Mouse (Mus musculus) limb, embryonic 10.5 days (tissue): Measurements from ENCODE around the gene 9030025P20Rik. TPM values are rescaled to one million over a fixed set of nuclear protein-coding genes. Genes with fewer than 3 reads are reported as not detected.
"Not testable (repeated sequence)": the region's sequence is repeated elsewhere in the genome, so short reads cannot be mapped to it uniquely, and the experiment has no call there.

ENCODE experiments used
- DNase-seq: peaks from one replicate; pipeline ENCODE4 v3.0.0-alpha.2; 2017; ENCODE audit warnings: low spot score
- H3K27ac ChIP-seq: fragments of 300-500 bp; sonication (generic); 2 replicates; pipeline ENCODE4 v1.5.1; 2016; ENCODE audit warnings: mild to moderate bottlenecking
- H3K27me3 ChIP-seq: fragments of 300-500 bp; sonication (generic); 2 replicates; pipeline ENCODE4 v1.6.1; 2016; ENCODE audit warnings: low read depth, mild to moderate bottlenecking; ENCODE audit not compliant: poor library complexity, severe bottlenecking
- H3K36me3 ChIP-seq: fragments of 300-500 bp; sonication (generic); 2 replicates; pipeline ENCODE4 v1.6.1; 2016; ENCODE audit warnings: mild to moderate bottlenecking, moderate library complexity
- H3K4me1 ChIP-seq: fragments of 300-500 bp; sonication (generic); 2 replicates; pipeline ENCODE4 v1.6.1; 2016
- H3K4me3 ChIP-seq: fragments of 300-500 bp; sonication (generic); 2 replicates; pipeline ENCODE4 v1.5.1; 2016; ENCODE audit warnings: mild to moderate bottlenecking, moderate library complexity
- H3K9me3 ChIP-seq: fragments of 300-500 bp; sonication (generic); replicated peaks from 2 replicates; pipeline ENCODE4 v1.6.1; 2016; ENCODE audit warnings: mild to moderate bottlenecking
- WGBS: fragments of 180-500 bp; shearing (Covaris S2); methylation state at CpG from one replicate; pipeline ENCODE4 v1.1.7; 2016; 5-methylcytosine and 5-hydroxymethylcytosine counted together
- polyA plus RNA-seq: library from polyadenylated mRNA; unstranded; fragments of >200 nt; fragmentation: Nextera tagmentation; extraction: Ambion mirVana; gene quantifications from 2 replicates; pipeline ENCODE4 v1.2.1, GENCODE M21; 2016

The 9030025P20Rik gene
- polyA plus RNA-seq, 1 experiment from 2014 or later = 11.1 TPM

DNA sequence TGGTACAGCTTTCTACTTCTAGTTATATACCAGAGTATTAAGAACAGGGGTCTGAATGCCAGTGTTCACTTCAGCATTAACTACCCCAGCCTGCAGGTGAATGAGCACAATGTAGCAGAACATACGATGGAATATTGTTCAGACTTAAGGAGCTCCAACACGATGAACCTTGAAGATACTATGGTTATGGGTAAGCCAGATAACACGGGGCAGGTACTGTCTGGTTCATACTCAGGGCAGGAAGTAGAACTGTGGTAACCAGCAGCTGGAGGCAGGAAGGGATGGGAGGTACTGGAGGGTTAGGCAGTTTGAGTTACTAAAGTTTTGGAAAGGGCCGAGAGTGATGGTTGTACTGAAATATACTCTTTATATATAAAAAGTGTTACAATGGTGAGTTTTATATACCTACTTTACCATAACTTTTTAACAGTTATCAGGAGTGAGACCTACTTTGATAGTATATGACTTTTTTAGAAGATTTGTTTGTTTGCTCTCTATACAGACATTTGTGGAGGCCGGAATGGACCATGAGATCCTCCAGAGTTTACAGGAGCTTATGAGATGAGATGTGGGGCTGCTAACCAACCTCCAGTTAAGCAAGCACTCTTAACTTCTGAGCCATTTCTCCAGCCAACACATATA, 19.5 kb upstream of the 9030025P20Rik start:
- Histone ChIP-seq H3K9me3 (no peaks in the 10 kb centered on the region), H3K4me1 (peaks cover 12% of the 10 kb centered on the region), H3K27ac (no peak overlapping the region), H3K4me3 (no peak overlapping the region), H3K36me3 (peaks cover 29% of the 10 kb centered on the region), H3K27me3 (no peaks in the 10 kb centered on the region)
- WGBS = 91% methylated on average over 5 of the region's 5 CpGs
- no peak for DNase-seq

DNA sequence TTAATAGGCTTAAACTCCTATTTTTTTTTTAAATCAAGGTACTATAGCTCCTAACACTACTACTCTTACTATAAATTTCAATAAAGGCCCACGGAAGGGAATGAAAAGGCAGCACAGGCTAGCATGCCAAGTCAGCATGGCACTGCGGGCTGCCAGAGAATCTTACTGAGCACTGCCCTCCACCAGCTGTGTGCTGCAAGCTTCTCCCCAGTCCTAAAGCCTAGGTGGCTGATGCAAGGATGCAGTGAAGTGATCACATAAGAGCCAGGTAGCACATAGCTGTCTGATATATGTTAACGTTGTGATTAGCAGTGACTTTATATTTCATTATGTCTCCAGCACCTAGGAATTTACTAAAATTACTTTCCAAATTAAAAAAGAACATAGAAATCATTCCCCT, 18.3 kb upstream of the 9030025P20Rik start:
- Histone ChIP-seq H3K27me3 (no peaks in the 10 kb centered on the region), H3K36me3 (peaks cover 19% of the 10 kb centered on the region), H3K4me3 (peak overlapping the region; percentile 77), H3K4me1 (peaks cover 12% of the 10 kb centered on the region), H3K27ac (no peak overlapping the region), H3K9me3 (no peaks in the 10 kb centered on the region)
- no peak for DNase-seq
- 35% methylated on average over 3 of the region's 3 CpGs for WGBS

DNA sequence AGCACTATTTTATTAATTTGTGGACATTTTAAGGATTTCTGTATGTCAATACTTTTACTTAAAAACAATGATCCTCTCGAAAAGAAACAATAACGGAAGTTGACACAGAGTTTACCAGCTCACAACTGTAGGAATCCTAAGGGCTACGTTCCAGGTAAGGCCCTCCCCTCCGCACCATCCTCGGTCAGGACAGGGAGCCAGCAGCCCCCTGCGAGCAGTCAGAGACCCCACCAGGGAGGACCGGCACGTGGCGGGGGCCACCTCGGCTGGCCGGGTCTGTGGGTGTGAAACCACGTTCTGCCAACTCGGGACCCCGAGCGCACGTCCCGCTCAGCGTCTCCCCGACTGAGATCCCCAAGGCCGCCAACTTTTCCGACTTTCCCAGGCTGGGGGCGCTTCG, 17.7 kb upstream of the 9030025P20Rik start:
- peak overlapping the region; percentile 77 for H3K4me3 ChIP-seq
- H3K27me3 ChIP-seq = no peaks in the 10 kb centered on the region
- H3K36me3 ChIP-seq = peaks cover 19% of the 10 kb centered on the region
- H3K27ac ChIP-seq = peak overlapping the region; percentile 86
- no peaks in the 10 kb centered on the region for H3K9me3 ChIP-seq
- H3K4me1 ChIP-seq = peaks cover 12% of the 10 kb centered on the region
- under 1% methylated on average over 23 of the region's 23 CpGs for WGBS
- peak; percentile 53 for DNase-seq

DNA sequence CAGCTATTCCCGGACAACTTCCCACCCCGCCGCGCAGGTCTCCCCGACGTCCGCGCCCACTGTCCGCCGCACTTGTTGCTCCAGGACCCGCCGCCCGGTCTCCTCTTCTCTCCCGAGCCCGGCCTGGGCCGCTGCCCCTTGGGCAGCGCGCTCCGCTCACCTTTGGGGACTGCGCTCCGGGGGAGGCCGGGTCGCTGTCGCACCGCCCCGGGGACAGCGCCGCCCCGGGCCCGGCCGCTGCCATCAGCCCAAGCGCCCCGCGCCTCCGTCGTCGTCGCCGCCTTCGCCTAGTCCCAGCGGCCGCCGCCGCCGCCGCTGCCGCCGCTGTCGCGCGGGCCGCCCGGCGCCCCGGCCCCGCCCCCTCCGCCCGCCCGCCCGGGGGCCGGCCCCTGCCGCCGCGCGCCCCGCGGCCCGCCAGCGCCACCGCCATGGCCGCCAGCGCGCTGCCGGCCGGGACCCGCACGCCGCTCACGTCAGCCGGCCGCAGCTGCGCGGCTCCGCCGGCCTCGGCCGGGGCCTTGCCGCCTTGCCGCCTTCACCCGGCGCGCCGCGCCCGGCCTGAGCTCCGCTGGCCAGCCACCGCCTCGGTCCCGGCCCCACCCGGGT, 17.2 kb upstream of the 9030025P20Rik start, which contains the start of gene Phf10:
Gene Phf10, minus strand, starts transcription at position 323 of the 606 bp plus-strand sequence.
- H3K27me3 ChIP-seq, H3K9me3 ChIP-seq: not testable (repeated sequence)
- Histone ChIP-seq H3K4me3 (peak within 1 kb of the TSS; percentile 77), H3K4me1 (peaks cover 12% of the 10 kb centered on the region), H3K36me3 (peaks cover 17% of the 10 kb centered on the region), H3K27ac (peak within 1 kb of the TSS; percentile 86)
- WGBS = 7% methylated on average over 57 of the region's 100 CpGs
- peak; percentile 53 for DNase-seq

DNA sequence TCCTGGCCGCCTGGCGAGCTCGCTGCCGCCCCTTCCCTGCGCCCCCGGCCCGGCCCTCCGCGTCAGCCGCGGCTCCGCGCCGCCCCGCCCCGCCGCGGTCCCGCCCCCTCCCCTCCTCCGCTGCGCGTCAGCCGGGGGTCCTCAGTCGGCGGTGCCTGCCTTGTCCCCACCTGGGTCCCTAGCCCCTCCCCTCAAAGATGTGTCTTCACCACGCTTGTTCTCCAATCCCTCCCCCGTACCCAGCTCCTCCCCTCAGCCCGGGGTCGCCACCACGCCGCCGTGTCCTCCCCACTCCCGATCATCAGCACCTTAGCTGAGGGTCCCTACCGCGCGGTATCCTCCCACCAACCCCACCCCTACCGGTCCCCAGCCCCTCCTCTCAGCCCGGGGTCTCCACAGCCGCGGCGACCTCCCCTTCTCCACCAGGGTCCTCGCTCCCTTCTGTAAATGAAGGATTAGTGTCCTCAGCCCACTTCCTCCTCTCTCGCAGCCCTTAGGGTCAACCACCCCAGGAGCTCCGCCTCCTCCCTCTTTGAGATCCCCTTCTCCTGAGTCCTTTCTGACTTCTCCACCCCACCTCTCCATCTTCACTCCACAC, 16.6 kb upstream of the 9030025P20Rik start:
- H3K4me3 ChIP-seq, DNase-seq, H3K9me3 ChIP-seq, H3K27me3 ChIP-seq, H3K27ac ChIP-seq: not testable (repeated sequence)
- no CpG with 5 or more reads among the region's 44 CpGs for WGBS
- H3K36me3 ChIP-seq = peaks cover 11% of the 10 kb centered on the region
- peaks cover 12% of the 10 kb centered on the region for H3K4me1 ChIP-seq

DNA sequence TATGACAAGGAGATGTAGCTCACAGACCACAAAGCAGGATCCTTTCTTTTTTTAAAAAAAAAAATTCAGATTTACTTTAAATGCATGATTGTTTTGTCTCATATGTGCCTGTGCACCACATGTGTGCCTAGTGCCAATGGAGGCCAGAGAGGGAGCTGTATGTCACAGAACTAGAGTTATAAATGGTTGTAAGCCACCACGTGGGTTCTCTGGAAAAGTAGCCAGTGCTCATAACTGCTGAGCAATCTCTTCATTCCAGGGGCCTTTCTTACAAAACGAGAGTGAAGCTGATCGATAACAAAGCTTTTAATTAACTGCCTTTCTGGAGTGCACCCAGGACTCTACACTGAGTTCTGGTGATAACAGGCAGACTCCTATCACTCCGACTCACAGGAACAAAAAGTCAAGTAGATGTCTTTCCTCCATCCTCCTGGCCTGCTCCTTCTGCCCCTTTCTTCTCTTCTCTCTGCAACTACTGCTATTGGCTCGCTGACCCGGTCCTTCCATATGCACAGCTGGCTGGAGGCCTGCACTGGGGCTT, 9.8 kb upstream of the 9030025P20Rik start:
- not testable (repeated sequence) for H3K4me3 ChIP-seq, H3K9me3 ChIP-seq, H3K27ac ChIP-seq, DNase-seq, H3K4me1 ChIP-seq, H3K27me3 ChIP-seq, H3K36me3 ChIP-seq
- WGBS = no CpG with 5 or more reads among the region's 6 CpGs

DNA sequence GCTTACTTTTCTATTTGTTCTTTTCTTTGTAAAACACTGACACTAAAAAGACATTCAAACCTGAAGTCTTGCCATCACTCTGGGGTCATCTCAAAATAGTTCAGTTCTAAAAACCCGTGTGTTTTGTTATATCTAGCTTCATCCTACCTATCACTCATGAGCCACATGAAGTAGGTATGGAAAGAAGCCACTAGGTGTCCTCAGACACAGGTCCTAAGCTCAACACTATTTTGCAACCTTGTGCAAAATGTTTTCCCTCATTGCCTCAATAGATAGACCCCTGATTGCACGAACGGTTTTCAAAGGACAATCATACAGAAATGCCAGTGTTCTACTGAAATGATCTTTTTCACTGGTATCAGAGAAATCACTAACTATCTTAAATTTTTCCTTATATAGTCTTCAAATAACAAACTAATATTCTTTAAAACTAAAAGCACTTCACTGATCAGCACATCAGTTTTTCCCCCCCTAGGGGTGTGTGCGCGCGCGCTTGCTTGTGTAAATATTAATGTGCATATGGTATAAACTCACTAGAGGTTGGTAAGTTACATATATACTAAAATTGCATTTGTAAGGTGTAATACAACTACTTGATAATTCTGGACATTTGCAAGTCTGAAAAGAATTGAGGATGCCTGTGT, 428 bp upstream of the 9030025P20Rik start:
- H3K4me3 ChIP-seq, H3K9me3 ChIP-seq, H3K36me3 ChIP-seq, H3K27me3 ChIP-seq, H3K4me1 ChIP-seq, H3K27ac ChIP-seq, DNase-seq: not testable (repeated sequence)
- 6% methylated on average over 4 of the region's 7 CpGs for WGBS

DNA sequence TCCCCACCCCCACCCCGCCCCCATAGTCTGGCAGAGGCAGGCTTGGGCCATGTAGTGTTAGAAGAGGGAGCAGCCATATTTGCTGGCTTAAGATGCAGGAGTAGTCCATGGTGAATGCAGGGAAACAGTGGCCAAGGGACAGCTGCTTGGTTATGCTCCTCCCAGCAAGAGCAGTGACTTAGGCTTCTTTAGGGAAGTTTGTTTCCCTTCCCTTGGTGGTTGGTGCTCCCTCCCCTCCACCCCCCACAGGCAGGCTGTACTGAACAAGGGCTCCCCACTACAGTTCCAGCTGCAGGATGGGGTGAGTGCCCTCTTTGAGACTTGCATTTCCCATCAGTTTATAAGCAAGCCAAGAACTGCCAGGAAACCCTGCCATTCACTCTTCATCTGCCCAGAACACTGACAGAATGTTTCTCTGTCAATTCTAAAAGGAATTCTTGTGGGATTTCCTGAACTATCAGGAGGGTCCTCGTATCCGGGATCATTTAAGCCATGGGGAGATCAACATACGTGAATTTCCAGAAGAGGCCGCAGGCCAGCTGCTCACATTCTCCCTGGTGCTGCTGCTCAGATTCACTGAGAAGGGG, 11.9 kb downstream of the 9030025P20Rik start:
- 91% methylated on average over 4 of the region's 5 CpGs for WGBS
- H3K27ac ChIP-seq, H3K9me3 ChIP-seq, H3K27me3 ChIP-seq, H3K36me3 ChIP-seq, DNase-seq, H3K4me3 ChIP-seq, H3K4me1 ChIP-seq: not testable (repeated sequence)

DNA sequence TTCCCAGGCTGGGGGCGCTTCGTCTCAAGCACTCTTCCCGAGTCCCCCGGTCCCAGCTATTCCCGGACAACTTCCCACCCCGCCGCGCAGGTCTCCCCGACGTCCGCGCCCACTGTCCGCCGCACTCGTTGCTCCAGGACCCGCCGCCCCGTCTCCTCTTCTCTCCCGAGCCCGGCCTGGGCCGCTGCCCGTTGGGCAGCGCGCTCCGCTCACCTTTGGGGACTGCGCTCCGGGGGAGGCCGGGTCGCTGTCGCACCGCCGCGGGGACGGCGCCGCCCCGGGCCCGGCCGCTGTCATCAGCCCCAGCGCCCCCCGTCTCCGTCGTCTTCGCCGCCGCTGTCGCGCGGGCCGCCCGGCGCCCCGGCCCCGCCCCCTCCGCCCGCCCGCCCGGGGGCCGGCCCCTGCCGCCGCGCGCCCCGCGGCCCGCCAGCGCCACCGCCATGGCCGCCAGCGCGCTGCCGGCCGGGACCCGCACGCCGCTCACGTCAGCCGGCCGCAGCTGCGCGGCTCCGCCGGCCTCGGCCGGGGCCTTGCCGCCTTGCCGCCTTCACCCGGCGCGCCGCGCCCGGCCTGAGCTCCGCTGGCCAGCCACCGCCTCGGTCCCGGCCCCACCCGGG, 14.4 kb downstream of the 9030025P20Rik start:
- not testable (repeated sequence) for H3K9me3 ChIP-seq, H3K36me3 ChIP-seq, H3K27me3 ChIP-seq, DNase-seq, H3K4me3 ChIP-seq, H3K27ac ChIP-seq, H3K4me1 ChIP-seq
- no CpG with 5 or more reads among the region's 98 CpGs for WGBS

DNA sequence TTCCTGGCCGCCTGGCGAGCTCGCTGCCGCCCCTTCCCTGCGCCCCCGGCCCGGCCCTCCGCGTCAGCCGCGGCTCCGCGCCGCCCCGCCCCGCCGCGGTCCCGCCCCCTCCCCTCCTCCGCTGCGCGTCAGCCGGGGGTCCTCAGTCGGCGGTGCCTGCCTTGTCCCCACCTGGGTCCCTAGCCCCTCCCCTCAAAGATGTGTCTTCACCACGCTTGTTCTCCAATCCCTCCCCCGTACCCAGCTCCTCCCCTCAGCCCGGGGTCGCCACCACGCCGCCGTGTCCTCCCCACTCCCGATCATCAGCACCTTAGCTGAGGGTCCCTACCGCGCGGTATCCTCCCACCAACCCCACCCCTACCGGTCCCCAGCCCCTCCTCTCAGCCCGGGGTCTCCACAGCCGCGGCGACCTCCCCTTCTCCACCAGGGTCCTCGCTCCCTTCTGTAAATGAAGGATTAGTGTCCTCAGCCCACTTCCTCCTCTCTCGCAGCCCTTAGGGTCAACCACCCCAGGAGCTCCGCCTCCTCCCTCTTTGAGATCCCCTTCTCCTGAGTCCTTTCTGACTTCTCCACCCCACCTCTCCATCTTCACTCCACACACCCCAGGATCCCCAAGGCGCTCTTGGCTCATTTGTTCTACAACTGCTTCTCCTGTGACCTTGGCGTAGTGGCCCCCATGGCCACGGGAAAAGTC, 15.0 kb downstream of the 9030025P20Rik start:
- no CpG with 5 or more reads among the region's 47 CpGs for WGBS
- H3K27ac ChIP-seq, H3K4me1 ChIP-seq, H3K36me3 ChIP-seq, H3K27me3 ChIP-seq, H3K4me3 ChIP-seq, H3K9me3 ChIP-seq, DNase-seq: not testable (repeated sequence)

DNA sequence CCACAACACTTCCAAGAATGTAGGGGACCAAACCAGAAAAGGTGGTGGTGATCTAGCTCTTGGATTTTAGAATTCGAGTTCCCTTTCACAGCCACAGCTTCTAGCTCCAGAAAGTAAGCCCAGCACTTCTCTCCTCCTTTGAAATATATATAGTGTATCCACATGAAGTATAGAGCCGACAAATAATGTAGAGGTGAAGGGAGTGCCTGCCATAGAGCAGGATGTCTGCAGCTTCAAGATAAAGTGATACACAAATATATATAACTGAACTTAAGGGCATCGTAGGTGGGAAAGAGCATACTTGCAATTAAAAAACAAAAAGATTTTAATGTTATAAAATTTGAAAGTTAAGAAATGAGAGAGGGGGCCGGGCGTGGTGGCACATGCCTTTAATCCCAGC, 15.9 kb downstream of the 9030025P20Rik start:
- not testable (repeated sequence) for H3K4me3 ChIP-seq, H3K27ac ChIP-seq, H3K27me3 ChIP-seq, H3K36me3 ChIP-seq, H3K4me1 ChIP-seq, DNase-seq, H3K9me3 ChIP-seq
- WGBS = no CpG with 5 or more reads among the region's 5 CpGs

DNA sequence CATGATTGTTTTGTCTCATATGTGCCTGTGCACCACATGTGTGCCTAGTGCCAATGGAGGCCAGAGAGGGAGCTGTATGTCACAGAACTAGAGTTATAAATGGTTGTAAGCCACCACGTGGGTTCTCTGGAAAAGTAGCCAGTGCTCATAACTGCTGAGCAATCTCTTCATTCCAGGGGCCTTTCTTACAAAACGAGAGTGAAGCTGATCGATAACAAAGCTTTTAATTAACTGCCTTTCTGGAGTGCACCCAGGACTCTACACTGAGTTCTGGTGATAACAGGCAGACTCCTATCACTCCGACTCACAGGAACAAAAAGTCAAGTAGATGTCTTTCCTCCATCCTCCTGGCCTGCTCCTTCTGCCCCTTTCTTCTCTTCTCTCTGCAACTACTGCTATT, 21.8 kb downstream of the 9030025P20Rik start:
- DNase-seq = not testable (repeated sequence)

More for the DNA sequence above, 21.8 kb downstream of the 9030025P20Rik start:
- not testable (repeated sequence) for H3K4me1 ChIP-seq, H3K4me3 ChIP-seq, H3K27me3 ChIP-seq, H3K27ac ChIP-seq, H3K36me3 ChIP-seq, H3K9me3 ChIP-seq
- no CpG with 5 or more reads among the region's 4 CpGs for WGBS
